Mouse (Mus musculus): ENCODE results near the gene Gm11042.

- TF ChIP-seq CTCF (IDR thresholded peaks at IDR 0.05; ENCODE audit: low read depth, low read length), result no peak
- no peak for TF ChIP-seq POLR2A (IDR thresholded peaks at IDR 0.05; ENCODE audit: borderline replicate concordance, low read depth, low read length)
Observed at GRCm38 (mm10) chr12:74284020-74284684, 32.0 kb downstream of the Gm11042 start.
